Mouse (Mus musculus): ENCODE measurements around the gene Fbxl19. TPM values are rescaled to one million over a fixed set of nuclear protein-coding genes. Genes with fewer than 3 reads are reported as not detected.

Fbxl19 gene
- polyA plus RNA-seq, 1 experiment from 2014 or later = 8.0 TPM

- Histone ChIP-seq H3K27ac (ENCODE audit: low read length) (peak overlapping the region; percentile 25; the same call in 1 of the 2 replicates), H3K4me3 (replicated peaks; ENCODE audit: low read length) (no peak overlapping the region), H3K4me1 (replicated peaks; ENCODE audit: control insufficient read depth, insufficient read depth, low read length) (peaks cover 21% of the 10 kb centered on the region), H3K9ac (replicated peaks; ENCODE audit: low read depth, low read length) (no peak overlapping the region), H3K4me2 (ENCODE audit: low read length) (no peak overlapping the region), H3K36me3 (ENCODE audit: control insufficient read depth, insufficient read depth) (peaks cover 7% of the 10 kb centered on the region), H3K9me3 (ENCODE audit: control insufficient read depth, low read length) (no peaks in the 10 kb centered on the region), H3K27me3 (replicated peaks; ENCODE audit: control insufficient read depth, insufficient read depth, low read length) (no peaks in the 10 kb centered on the region)
- 95% methylated on average over 15 of the region's 15 CpGs for WGBS
- ATAC-seq = no peak
Observed at GRCm38 (mm10) chr7:127815116-127815665, 70.8 kb downstream of the Fbxl19 start.

GRCm38 (mm10) chr7:127815954-127816821, 71.8 kb downstream of the Fbxl19 start:
- 77% methylated on average over 15 of the region's 15 CpGs for WGBS
- Histone ChIP-seq H3K4me2 (ENCODE audit: low read length) (no peak overlapping the region), H3K9me3 (ENCODE audit: control insufficient read depth, low read length) (no peaks in the 10 kb centered on the region), H3K27me3 (replicated peaks; ENCODE audit: control insufficient read depth, insufficient read depth, low read length) (no peaks in the 10 kb centered on the region), H3K4me3 (replicated peaks; ENCODE audit: low read length) (no peak overlapping the region), H3K36me3 (ENCODE audit: control insufficient read depth, insufficient read depth) (peaks cover 7% of the 10 kb centered on the region), H3K27ac (ENCODE audit: low read length) (no peak overlapping the region), H3K9ac (replicated peaks; ENCODE audit: low read depth, low read length) (no peak overlapping the region), H3K4me1 (replicated peaks; ENCODE audit: control insufficient read depth, insufficient read depth, low read length) (peaks cover 25% of the 10 kb centered on the region)
- no peak for ATAC-seq

DNA sequence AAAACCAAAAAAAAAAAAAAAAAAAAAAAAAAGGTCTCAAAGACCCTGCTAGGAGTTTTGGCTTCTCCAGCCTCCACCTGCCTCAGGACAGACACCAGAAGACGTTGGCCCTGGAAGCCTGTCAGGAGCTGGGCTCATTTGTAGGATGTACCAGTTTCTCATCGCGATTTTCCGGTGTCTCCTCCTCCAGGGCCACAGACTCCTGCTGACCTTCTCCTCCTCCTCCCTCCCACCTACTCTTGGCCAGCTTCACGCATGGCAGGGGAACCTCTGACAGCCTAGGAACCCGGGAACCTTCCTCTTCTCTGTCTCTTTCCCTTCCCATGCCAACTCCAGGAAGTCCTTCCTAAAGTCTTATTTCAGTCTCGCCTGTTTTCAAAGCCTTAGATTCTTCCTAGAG, 72.7 kb downstream of the Fbxl19 start:
- WGBS = 81% methylated on average over 7 of the region's 7 CpGs
- Histone ChIP-seq H3K9ac (replicated peaks; ENCODE audit: low read depth, low read length) (no peak overlapping the region), H3K4me2 (ENCODE audit: low read length) (no peak overlapping the region), H3K4me1 (replicated peaks; ENCODE audit: control insufficient read depth, insufficient read depth, low read length) (peaks cover 25% of the 10 kb centered on the region), H3K27ac (ENCODE audit: low read length) (no peak overlapping the region), H3K36me3 (ENCODE audit: control insufficient read depth, insufficient read depth) (peaks cover 3% of the 10 kb centered on the region), H3K27me3 (replicated peaks; ENCODE audit: control insufficient read depth, insufficient read depth, low read length) (no peaks in the 10 kb centered on the region), H3K9me3 (ENCODE audit: control insufficient read depth, low read length) (no peaks in the 10 kb centered on the region), H3K4me3 (replicated peaks; ENCODE audit: low read length) (no peak overlapping the region)
- no peak for ATAC-seq

DNA sequence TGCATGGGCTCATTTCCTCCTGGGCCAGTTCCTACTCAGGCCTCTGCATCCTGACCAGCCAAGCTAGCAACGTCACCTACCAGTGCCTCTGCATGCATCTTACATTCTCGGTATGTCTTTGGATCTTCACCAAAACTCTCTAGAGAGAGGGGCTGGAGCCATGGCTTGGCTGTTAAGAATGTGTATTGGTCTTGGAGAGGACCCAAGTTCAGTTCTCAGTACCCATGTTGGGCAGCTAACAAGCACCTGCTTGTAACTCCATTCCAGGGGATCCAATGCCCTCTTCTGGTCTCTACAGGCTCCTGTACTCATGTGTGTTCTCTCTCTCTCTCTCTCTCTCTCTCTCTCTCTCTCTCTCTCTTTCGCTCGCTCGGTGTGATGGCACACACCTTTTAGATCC, 73.4 kb downstream of the Fbxl19 start:
- H3K4me1 ChIP-seq (replicated peaks; ENCODE audit: control insufficient read depth, insufficient read depth, low read length) = peaks cover 30% of the 10 kb centered on the region
- no peak overlapping the region for H3K4me3 ChIP-seq (replicated peaks; ENCODE audit: low read length)
- H3K27me3 ChIP-seq (replicated peaks; ENCODE audit: control insufficient read depth, insufficient read depth, low read length) = no peaks in the 10 kb centered on the region
- no peaks in the 10 kb centered on the region for H3K9me3 ChIP-seq (ENCODE audit: control insufficient read depth, low read length)
- H3K4me2 ChIP-seq (ENCODE audit: low read length) = no peak overlapping the region
- H3K27ac ChIP-seq (ENCODE audit: low read length) = no peak overlapping the region
- 84% methylated on average over 5 of the region's 5 CpGs for WGBS
- H3K36me3 ChIP-seq (ENCODE audit: control insufficient read depth, insufficient read depth) = no peaks in the 10 kb centered on the region
- no peak overlapping the region for H3K9ac ChIP-seq (replicated peaks; ENCODE audit: low read depth, low read length)
- no peak for ATAC-seq

MicroRNAs within 50 kb of the gene (microRNA counts, 519-probe panel; counts per million panel counts)
- microRNA mmu-miR-762 = 2,043 counts per million, percentile 32 among the panel's probes with 10 or more counts

Small RNA genes lying within 50 kb of the gene (microRNA-seq; reads per million reads assigned to microRNA genes)
- gene Mir762 = not detected

Other genes with a start within 250 kb of the Fbxl19 start
- gene Srcap, start 232.6 kb upstream of the Fbxl19 start, polyA plus RNA-seq (2015; fragmentation: Nextera tagmentation; extraction: Ambion mirVana) = 46.3 and 51.5 TPM in 2 replicates
- 16.3 and 18.8 TPM in 2 replicates for gene Gm42715, start 225.0 kb upstream of the Fbxl19 start, polyA plus RNA-seq (2015; fragmentation: Nextera tagmentation; extraction: Ambion mirVana)
- gene Tmem265, start 183.2 kb upstream of the Fbxl19 start, polyA plus RNA-seq (2015; fragmentation: Nextera tagmentation; extraction: Ambion mirVana) = 4.0 and 6.2 TPM in 2 replicates
- gene Phkg2, start 171.2 kb upstream of the Fbxl19 start, polyA plus RNA-seq (2015; fragmentation: Nextera tagmentation; extraction: Ambion mirVana) = 65.2 and 65.7 TPM in 2 replicates
- 10.0 and 10.3 TPM in 2 replicates for gene Ccdc189, start 155.9 kb upstream of the Fbxl19 start, polyA plus RNA-seq (2015; fragmentation: Nextera tagmentation; extraction: Ambion mirVana)
- 54.1 and 62.7 TPM in 2 replicates for gene Rnf40, start 155.8 kb upstream of the Fbxl19 start, polyA plus RNA-seq (2015; fragmentation: Nextera tagmentation; extraction: Ambion mirVana)
- 19.4 and 20.4 TPM in 2 replicates for gene Zfp629, start 128.7 kb upstream of the Fbxl19 start, polyA plus RNA-seq (2015; fragmentation: Nextera tagmentation; extraction: Ambion mirVana)
- gene Bcl7c, start 35.6 kb upstream of the Fbxl19 start, polyA plus RNA-seq (2015; fragmentation: Nextera tagmentation; extraction: Ambion mirVana) = 30.6 and 33.8 TPM in 2 replicates
- gene Ctf1, start 31.8 kb upstream of the Fbxl19 start, polyA plus RNA-seq (2015; fragmentation: Nextera tagmentation; extraction: Ambion mirVana) = 3.5 and 4.5 TPM in 2 replicates
- 0.11 and 0.17 TPM in 2 replicates for gene Ctf2, start 12.4 kb upstream of the Fbxl19 start, polyA plus RNA-seq (2015; fragmentation: Nextera tagmentation; extraction: Ambion mirVana)
- gene Orai3, start 25.3 kb downstream of the Fbxl19 start, polyA plus RNA-seq (2015; fragmentation: Nextera tagmentation; extraction: Ambion mirVana) = 9.5 and 9.6 TPM in 2 replicates
- gene Setd1a, start 32.1 kb downstream of the Fbxl19 start, polyA plus RNA-seq (2015; fragmentation: Nextera tagmentation; extraction: Ambion mirVana) = 19.8 and 20.7 TPM in 2 replicates
- gene Gm49388, start 41.1 kb downstream of the Fbxl19 start, polyA plus RNA-seq (2015; fragmentation: Nextera tagmentation; extraction: Ambion mirVana) = not detected in 2 replicates
- gene Hsd3b7, start 56.1 kb downstream of the Fbxl19 start, polyA plus RNA-seq (2015; fragmentation: Nextera tagmentation; extraction: Ambion mirVana) = 7.3 and 10.7 TPM in 2 replicates
- gene Stx4a, start 79.8 kb downstream of the Fbxl19 start, polyA plus RNA-seq (2015; fragmentation: Nextera tagmentation; extraction: Ambion mirVana) = 17.8 and 22.2 TPM in 2 replicates
- 37.9 and 50.8 TPM in 2 replicates for gene Stx1b, start 80.0 kb downstream of the Fbxl19 start, polyA plus RNA-seq (2015; fragmentation: Nextera tagmentation; extraction: Ambion mirVana)
- gene Zfp646, start 131.7 kb downstream of the Fbxl19 start, polyA plus RNA-seq (2015; fragmentation: Nextera tagmentation; extraction: Ambion mirVana) = 14.4 and 15.4 TPM in 2 replicates
- 43.4 and 45.4 TPM in 2 replicates for gene Zfp668, start 132.3 kb downstream of the Fbxl19 start, polyA plus RNA-seq (2015; fragmentation: Nextera tagmentation; extraction: Ambion mirVana)
- 0.87 and 1.3 TPM in 2 replicates for gene Prss53, start 146.4 kb downstream of the Fbxl19 start, polyA plus RNA-seq (2015; fragmentation: Nextera tagmentation; extraction: Ambion mirVana)
- not detected in 2 replicates for gene Gm21974, start 150.9 kb downstream of the Fbxl19 start, polyA plus RNA-seq (2015; fragmentation: Nextera tagmentation; extraction: Ambion mirVana)
- gene Vkorc1, start 151.1 kb downstream of the Fbxl19 start, polyA plus RNA-seq (2015; fragmentation: Nextera tagmentation; extraction: Ambion mirVana) = 63.9 and 74.4 TPM in 2 replicates
- gene Bckdk, start 159.5 kb downstream of the Fbxl19 start, polyA plus RNA-seq (2015; fragmentation: Nextera tagmentation; extraction: Ambion mirVana) = 79.4 and 81.7 TPM in 2 replicates
- gene Kat8, start 168.0 kb downstream of the Fbxl19 start, polyA plus RNA-seq (2015; fragmentation: Nextera tagmentation; extraction: Ambion mirVana) = 53.3 and 55.4 TPM in 2 replicates
- gene Prss8, start 185.6 kb downstream of the Fbxl19 start, polyA plus RNA-seq (2015; fragmentation: Nextera tagmentation; extraction: Ambion mirVana) = 0.19 and 0.32 TPM in 2 replicates
- gene Prss36, start 202.2 kb downstream of the Fbxl19 start, polyA plus RNA-seq (2015; fragmentation: Nextera tagmentation; extraction: Ambion mirVana) = 13.2 TPM in 2 replicates
- gene Fus, start 222.9 kb downstream of the Fbxl19 start, polyA plus RNA-seq (2015; fragmentation: Nextera tagmentation; extraction: Ambion mirVana) = 342 and 386 TPM in 2 replicates
- 4.9 and 5.1 TPM in 2 replicates for gene Pycard, start 249.3 kb downstream of the Fbxl19 start, polyA plus RNA-seq (2015; fragmentation: Nextera tagmentation; extraction: Ambion mirVana)

All from forebrain, embryonic 16.5 days (tissue).